Mouse (Mus musculus) A20 (cell line): ENCODE measurements at regions not wholly inside any gene's neighbourhood (a gene's known extent, or its start where the extent isn't known, plus 50 kb on each side); places are given as distances from the start of the nearest gene placed in this dataset.
"Not testable (repeated sequence)": the region's sequence is repeated elsewhere in the genome, so short reads cannot be mapped to it uniquely, and the experiment has no call there.

Experiments used
- DNase-seq: peaks from one replicate; pipeline ENCODE4 v3.0.0-alpha.2; 2011; ENCODE audit warnings: low read depth, low spot score

DNA sequence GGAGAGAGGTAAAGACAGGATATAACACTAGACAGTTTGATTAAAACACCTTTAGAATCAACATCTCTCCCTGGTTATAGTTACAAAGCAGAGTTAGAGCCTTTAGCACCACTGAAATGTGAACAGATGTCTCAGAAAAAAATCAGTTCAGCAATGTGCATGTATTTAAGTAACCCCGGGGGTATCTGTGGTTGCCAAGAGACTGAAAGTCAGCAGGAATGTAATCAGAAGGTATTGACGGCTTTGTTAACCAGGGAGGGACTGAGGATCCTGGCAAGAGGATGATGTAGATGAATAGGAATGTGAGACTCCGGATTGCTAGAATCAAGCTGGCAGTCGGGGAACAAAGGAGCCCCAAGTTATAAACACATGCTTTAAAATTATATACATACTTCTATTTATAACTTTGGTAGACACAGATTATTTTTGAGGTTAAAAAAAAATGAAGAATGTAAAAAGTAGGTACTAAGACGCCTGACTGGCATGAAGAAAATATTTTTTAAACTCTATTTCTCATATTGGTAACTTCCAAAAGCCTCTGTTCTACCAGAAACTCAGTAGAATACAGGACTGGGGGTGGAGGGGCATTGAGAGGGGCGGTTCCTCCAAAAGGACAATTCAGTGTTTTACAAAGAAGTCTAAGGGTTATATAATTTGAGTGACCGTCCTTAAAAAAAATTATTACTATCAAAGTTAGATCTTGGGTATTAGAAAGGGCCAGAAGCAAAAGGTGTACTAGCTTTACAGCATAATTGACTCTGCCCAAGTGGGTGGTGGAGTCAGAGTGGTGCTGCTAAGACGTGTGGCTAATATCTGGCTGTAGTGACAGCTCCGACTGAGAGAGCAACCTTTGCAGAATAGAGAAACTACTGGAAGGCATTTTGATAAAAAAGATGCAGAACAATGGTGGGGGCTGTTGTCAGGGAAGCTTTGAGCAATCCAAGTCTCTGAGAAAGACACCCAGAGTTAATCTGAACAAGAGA is 341.2 kb upstream of the Gm6657 start:
- no peak for DNase-seq

DNA sequence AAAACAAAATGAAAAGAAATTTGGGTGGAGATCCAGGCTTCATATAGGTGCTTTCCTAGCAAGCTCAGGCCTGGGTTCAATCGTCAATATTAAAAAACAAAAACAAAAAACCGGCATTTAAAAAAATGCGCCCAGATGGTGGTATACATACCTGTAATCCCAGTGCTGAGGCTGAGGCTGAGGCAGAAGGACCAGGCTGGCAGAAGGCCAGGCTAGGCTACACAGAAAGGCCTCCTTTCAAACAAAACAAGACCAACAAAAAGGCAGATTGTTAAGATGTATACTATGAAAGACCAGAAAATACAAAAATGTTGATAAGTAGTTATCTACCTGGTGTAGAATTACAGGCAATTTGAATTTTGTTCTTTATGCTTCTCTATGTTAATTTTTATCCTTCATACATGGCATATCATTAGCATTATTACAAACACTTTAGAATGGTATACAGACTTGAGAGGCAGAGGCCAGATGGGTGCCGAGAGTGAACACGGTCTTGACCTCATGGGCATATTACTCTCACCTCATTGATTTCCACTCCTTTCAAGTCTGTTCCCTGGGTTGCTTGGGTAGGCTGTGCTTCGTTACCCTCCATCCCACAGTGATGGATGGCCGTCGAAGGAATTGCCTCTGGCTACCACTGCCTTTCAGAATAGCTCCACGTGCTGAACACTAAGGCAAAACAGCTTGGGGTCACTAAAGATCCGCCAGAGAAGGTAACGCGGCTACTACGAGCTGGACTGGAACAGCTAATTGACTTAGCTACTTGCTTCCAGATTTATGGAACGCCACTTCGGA is 339.6 kb upstream of the Gm6657 start:
- no peak for DNase-seq

DNA sequence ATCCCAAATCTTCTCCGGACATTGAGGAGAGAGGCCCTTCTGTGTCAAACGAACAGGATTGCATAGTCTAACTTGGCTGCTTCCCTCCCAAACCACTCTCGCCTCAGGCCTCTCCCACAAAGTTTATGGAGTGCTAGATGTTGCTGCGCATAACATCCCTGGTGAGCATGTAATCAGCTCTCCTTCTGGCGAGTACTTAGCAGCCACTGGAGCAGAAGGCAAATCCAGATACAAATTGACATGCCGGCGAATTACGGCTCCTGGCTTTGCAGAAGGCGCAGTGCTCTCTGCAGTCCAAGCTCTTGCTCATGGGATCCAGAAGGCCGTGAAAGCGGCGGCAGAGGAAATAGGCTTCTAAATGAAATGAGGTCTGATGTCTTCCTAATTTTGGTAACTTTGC is 338.2 kb upstream of the Gm6657 start:
- no peak for DNase-seq

GRCm38 (mm10) chr12:77857281-77857680 is 336.8 kb upstream of the Gm6657 start:
- no peak for DNase-seq

DNA sequence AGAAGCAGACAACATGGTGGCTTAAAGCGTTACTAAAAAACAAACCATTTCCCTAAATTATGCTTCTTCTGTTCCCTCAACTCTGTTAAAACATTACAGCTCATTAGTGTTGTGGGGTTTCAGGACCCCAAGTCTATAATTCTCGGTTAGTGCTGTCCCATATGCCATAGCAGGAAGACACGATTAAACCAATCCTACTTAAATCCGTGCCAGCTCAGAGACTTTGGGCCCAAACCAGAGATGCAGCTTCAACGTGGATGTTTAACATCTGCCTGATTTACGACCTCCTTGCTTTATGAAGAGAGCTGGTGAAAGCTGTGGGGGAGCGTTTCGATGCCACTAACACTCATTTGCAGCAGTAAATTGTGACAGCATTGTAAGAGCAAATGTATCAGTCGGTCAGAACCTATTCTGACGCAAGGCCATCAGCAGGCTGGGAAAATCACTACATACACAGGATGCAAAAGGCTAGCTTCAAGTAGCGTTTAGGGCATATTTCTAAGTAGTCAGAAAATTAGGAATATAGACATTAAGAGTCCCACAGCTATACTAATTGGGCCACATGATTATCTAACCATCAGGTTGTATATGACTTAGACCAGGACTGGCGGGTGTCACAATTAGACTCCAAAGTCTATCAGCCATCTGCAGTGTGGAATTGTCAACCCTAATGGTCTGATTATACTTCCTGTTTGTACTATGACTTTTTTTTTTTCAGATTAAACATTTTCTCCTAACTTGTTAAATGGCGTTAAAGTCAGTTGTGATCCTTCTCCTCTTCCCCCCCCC is 333.1 kb upstream of the Gm6657 start:
- DNase-seq, result no peak

GRCm38 (mm10) chr12:77867947-77868495 is 326.0 kb upstream of the Gm6657 start:
- DNase-seq, result no peak

GRCm38 (mm10) chr12:77869296-77869695 is 324.7 kb upstream of the Gm6657 start:
- DNase-seq, result no peak

GRCm38 (mm10) chr12:77887335-77887734 is 306.7 kb upstream of the Gm6657 start:
- no peak for DNase-seq

DNA sequence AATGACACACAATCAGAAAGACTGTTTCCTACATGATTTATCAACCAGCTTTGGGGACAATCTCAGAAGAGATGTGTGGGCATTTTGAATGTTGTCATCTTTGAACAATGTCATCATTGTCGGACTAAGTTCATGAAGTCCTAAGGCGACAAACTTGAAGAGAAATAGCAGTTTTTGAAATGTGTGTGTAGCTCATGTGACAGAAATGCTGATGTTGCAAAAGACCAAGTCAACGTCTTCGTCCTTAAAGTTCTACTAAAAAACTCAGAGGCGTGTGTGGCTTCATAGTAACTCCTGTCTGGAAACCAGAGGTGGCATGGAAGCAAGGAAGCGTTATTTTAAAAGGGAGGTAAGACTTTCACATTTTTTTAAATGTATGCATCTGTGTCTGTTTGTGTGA is 302.6 kb upstream of the Gm6657 start:
- DNase-seq, result no peak

- no peak for DNase-seq
Observed at GRCm38 (mm10) chr12:77894238-77894637, 299.8 kb upstream of the Gm6657 start.

DNA sequence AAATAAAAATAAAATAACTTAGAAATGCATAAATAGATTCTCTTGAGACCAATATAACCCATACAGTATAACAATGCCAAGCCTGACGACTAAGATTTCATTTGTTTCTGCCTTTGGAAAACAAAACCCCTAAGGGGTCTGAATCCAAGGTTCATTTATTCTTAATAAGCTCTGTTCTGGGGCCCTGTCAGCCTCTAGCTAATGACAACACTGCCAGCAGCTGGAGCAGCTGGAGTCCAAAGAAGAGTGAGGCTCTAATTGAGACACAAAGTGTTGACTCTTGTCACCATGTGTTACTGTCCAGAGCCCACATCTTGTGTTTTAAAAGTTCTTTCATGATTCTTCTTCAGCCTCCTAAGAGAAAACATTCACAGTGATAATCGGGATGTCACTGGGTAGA is 298.5 kb upstream of the Gm6657 start:
- no peak for DNase-seq

GRCm38 (mm10) chr12:77898974-77899373 is 295.1 kb upstream of the Gm6657 start:
- not testable (repeated sequence) for DNase-seq

- DNase-seq, result no peak
Observed at GRCm38 (mm10) chr12:77901254-77901653, 292.8 kb upstream of the Gm6657 start.

GRCm38 (mm10) chr12:77912863-77913554 is 281.0 kb upstream of the Gm6657 start:
- no peak for DNase-seq

GRCm38 (mm10) chr12:77928729-77929128 is 265.3 kb upstream of the Gm6657 start:
- DNase-seq, result no peak

GRCm38 (mm10) chr12:77929571-77929970 is 264.5 kb upstream of the Gm6657 start:
- DNase-seq, result no peak

- DNase-seq, result no peak
Observed at GRCm38 (mm10) chr12:77943960-77944359, 250.1 kb upstream of the Gm6657 start.

GRCm38 (mm10) chr12:77949474-77950017 is 244.5 kb upstream of the Gm6657 start:
- no peak for DNase-seq

DNA sequence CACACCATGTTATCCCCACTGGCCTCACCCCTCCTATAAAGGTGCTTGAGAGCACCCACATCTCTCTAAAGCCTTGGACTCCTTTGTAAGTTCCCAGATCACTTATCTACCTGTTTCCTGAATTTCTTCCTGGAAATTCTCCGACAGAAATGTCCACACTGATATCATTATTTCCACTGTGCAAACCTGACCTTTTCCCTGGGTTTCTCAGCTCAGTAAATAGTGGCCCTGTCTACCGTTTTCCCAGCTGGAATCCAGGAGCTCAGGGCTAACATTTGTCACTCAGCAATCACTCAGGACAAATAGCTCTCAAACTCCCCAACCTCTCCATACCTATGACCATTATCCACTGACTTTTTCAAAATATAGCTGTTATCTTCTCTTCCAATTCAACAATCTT is 241.6 kb upstream of the Gm6657 start:
- DNase-seq, result no peak

DNA sequence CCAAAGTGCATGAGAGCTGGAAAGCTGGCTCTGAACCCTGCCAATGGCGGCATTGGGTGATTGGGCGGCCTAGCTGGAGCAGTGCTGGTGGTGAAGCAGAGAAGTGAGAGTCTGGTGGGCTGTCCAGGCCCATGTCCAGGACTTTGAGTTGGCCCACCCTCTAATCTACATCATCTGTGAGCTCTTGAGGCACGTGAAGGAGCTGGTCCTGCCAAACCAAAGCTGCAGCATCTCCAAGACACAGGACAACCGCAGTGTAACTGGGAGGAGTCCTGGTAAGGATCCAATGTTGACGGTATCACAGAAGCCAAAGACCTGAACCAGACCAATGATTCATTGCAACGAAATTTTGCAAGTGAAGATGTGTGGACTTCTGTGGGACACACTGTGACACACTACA is 231.4 kb upstream of the Gm6657 start:
- DNase-seq, result no peak

DNA sequence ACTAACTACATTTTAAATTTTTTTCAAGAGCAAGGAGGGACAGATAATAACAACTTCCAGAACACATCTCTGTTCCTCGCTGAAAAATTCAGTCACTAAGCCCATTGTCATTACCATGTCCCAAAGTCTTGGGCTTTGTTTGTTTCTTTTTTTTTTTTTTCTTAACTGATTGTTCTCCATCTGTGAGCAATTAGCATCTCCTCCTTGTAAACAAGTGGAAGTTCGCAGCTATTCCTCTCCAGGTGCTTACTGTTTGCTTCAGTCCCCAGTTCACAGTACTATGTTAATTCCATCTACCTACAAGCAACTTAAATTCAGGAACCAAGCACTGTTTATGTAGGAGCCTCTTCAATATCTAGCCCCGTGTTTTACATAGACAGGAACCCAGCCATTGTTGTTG is 225.5 kb upstream of the Gm6657 start:
- DNase-seq, result no peak
